Mouse (Mus musculus) C2C12 (cell line): ENCODE measurements around the gene Gm6657. TPM values are rescaled to one million over a fixed set of nuclear protein-coding genes. Genes with fewer than 3 reads are reported as not detected.

Experiments
- H3K27me3 ChIP-seq: one replicate; pipeline ENCODE4 v1.6.1; 2011; ENCODE audit not compliant: control insufficient read depth, insufficient read depth, insufficient read length
- H3K36me3 ChIP-seq: one replicate; pipeline ENCODE4 v1.6.1; 2011; ENCODE audit not compliant: control insufficient read depth, insufficient read depth
- H3K4me3 ChIP-seq: one replicate; pipeline ENCODE4 v1.5.1; 2011; ENCODE audit warnings: mild to moderate bottlenecking, control low read depth; ENCODE audit not compliant: poor library complexity, insufficient read depth, severe bottlenecking
- H3K79me2 ChIP-seq: one replicate; pipeline ENCODE4 v1.6.1; 2011; ENCODE audit not compliant: control insufficient read depth, insufficient read depth
- H3K79me3 ChIP-seq: one replicate; pipeline ENCODE4 v1.6.1; 2011; ENCODE audit warnings: low read depth, control low read depth
- H3ac ChIP-seq: one replicate; pipeline ENCODE3; 2011; ENCODE audit warnings: low read depth; ENCODE audit not compliant: control insufficient read depth, insufficient read length
- CEBPB ChIP-seq: IDR thresholded peaks from one replicate; pipeline ENCODE4 v1.6.1; 2011; ENCODE audit warnings: low read depth, mild to moderate bottlenecking, control low read depth, moderate library complexity
- CTCF ChIP-seq: IDR thresholded peaks from one replicate; pipeline ENCODE4 v1.5.1; 2011; ENCODE audit not compliant: control insufficient read depth, insufficient read depth, insufficient read length
- FOSL1 ChIP-seq: IDR thresholded peaks from one replicate; pipeline ENCODE4 v1.8.0; 2011; ENCODE audit warnings: mild to moderate bottlenecking, low read length; ENCODE audit not compliant: poor library complexity, insufficient read depth, severe bottlenecking
- MAX ChIP-seq: IDR thresholded peaks from one replicate; pipeline ENCODE4 v1.6.1; 2011; ENCODE audit warnings: mild to moderate bottlenecking, control low read depth
- MYOD1 ChIP-seq: IDR thresholded peaks from one replicate; pipeline ENCODE4 v1.6.1; 2011; ENCODE audit warnings: low read depth; ENCODE audit not compliant: control insufficient read depth, insufficient read length
- MYOG ChIP-seq: IDR thresholded peaks from one replicate; pipeline ENCODE4 v1.6.1; 2011; ENCODE audit not compliant: control insufficient read depth, insufficient read length; ENCODE audit errors: extremely low read depth
- USF1 ChIP-seq: IDR thresholded peaks from one replicate; pipeline ENCODE4 v1.6.1; 2011; ENCODE audit warnings: low read depth, mild to moderate bottlenecking, control low read depth, moderate library complexity
- polyA plus RNA-seq: library from polyadenylated mRNA; unstranded; fragments of >200 nt; fragmentation: generic; extraction: Trizol; gene quantifications from one replicate; pipeline ENCODE4 v1.2.1, GENCODE M21; 2012; ENCODE audit warnings: missing spikeins

The Gm6657 gene
- polyA plus RNA-seq, 1 experiment: not detected

DNA sequence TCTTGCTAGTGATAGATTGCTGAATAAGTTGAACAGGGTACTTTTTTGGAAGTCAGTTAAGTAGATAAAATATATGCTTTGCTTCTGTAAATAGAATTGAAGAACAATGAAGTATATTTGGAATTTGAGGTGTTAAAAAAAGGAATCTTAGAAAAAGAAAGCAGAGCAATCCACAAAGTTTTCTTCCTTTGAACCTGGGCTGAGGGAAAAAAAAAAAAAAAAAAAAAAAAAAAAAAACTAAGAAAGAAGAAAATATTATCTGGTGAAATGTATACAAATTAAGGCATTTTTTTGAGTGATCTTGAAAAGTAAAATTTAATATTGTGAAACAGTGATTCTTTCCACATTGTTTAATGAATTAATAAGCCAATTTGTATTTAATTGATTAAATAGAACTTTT lies 38.5 kb downstream of the Gm6657 start:
- no peak for TF ChIP-seq CEBPB
- TF ChIP-seq MYOG: no peak
- TF ChIP-seq MAX: no peak
- no peak for TF ChIP-seq MYOD1
- no peak for TF ChIP-seq USF1
- no peak for TF ChIP-seq FOSL1
- TF ChIP-seq CTCF: no peak
- peaks cover 4% of the 10 kb centered on the region for H3K79me3 ChIP-seq
- no peaks in the 10 kb centered on the region for H3K36me3 ChIP-seq
- no peak overlapping the region for H3K4me3 ChIP-seq
- H3K79me2 ChIP-seq: peaks cover 37% of the 10 kb centered on the region
- no peaks in the 10 kb centered on the region for H3K27me3 ChIP-seq
- H3ac ChIP-seq: no peak overlapping the region

DNA sequence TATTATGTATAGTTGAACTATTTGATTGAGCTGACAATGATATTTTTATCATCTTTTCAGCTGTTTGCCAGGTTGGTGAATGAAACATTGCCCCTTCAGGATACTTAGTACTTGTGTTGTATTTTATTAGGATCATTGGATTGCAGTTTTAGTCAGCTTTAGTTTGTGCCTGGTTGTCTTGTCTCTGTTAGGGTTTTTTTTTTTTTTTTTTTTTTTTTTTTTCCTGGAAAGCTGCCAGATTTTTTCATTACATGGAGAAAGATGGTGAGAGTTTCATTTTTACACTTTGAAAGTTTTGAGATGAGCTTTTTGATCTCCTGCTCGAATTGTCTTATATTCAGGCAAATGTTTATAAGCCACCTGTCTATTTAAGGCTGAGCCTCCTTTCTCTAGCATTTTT lies 54.3 kb downstream of the Gm6657 start:
- no peaks in the 10 kb centered on the region for H3K27me3 ChIP-seq
- no peaks in the 10 kb centered on the region for H3K79me2 ChIP-seq
- H3K36me3 ChIP-seq: no peaks in the 10 kb centered on the region
- H3ac ChIP-seq: no peak overlapping the region
- H3K79me3 ChIP-seq: no peaks in the 10 kb centered on the region
- TF ChIP-seq CEBPB (no peak), MYOG (no peak), MYOD1 (no peak), USF1 (no peak), FOSL1 (no peak), MAX (no peak), CTCF (no peak)
- H3K4me3 ChIP-seq: no peak overlapping the region

DNA sequence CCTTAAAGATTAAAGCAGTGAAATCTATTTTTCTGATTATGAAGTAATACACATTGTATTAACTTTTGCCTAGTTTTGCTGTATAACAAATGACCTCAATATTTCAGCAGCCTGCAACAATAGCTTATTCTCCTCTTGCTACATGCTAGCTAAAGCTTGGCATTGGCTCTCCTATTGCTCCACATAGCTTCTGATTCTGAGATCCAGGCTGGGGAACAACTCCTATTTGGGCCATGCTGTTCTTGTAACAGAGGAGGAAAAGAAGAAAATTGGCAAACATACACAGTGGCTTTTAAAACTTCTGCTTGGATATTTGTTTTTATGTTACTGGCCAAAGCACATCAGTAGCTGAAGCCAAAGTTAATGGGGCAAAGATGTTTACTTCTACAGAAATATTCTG lies 55.1 kb downstream of the Gm6657 start:
- no peak for TF ChIP-seq MYOD1
- TF ChIP-seq FOSL1: no peak
- no peak for TF ChIP-seq USF1
- no peak for TF ChIP-seq MAX
- TF ChIP-seq CEBPB: no peak
- TF ChIP-seq MYOG: no peak
- no peak for TF ChIP-seq CTCF
- no peaks in the 10 kb centered on the region for H3K36me3 ChIP-seq

More for the DNA sequence above, 55.1 kb downstream of the Gm6657 start:
- Histone ChIP-seq H3K27me3 (no peaks in the 10 kb centered on the region), H3K79me3 (no peaks in the 10 kb centered on the region), H3K4me3 (no peak overlapping the region), H3K79me2 (no peaks in the 10 kb centered on the region), H3ac (no peak overlapping the region)

Other genes starting within 250 kb of the Gm6657 start
- gene Gphn, start 32.1 kb downstream of the Gm6657 start, polyA plus RNA-seq: 6.1 TPM